Mouse (Mus musculus) stomach, postnatal 0 days (tissue): ENCODE data around the gene Dppa5a.

Experiments used
- CTCF ChIP-seq: IDR thresholded peaks from 2 replicates; pipeline ENCODE4 v1.5.1; 2016; ENCODE audit warnings: antibody characterized with exemption, low read depth, mild to moderate bottlenecking, moderate library complexity
- EP300 ChIP-seq: optimal IDR thresholded peaks from 2 replicates; pipeline ENCODE3; 2016; ENCODE audit warnings: antibody characterized with exemption

DNA sequence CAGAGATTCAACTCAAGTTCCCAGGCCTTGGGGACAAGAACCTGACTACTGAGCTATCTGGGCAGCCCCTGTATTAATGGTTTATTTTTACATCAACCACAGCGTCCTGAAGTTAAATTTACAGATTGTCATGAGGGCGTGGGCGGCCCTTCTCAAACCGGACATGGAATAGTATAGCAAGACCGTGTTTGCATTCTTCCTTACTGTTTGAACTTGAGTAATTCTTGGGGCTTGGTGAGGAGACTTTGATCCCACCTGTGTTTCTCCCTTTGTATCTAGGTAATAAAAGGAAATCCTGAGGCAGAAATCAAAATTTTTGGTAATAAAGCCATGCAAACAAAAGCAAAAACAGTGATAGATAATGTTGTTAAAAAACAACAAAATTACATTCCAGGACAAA lies 32.6 kb upstream of the Dppa5a start:
- TF ChIP-seq CTCF (no peak), EP300 (no peak)
